Mouse (Mus musculus) CH12.LX (cell line): ENCODE data around the gene Cct3. TPM values are rescaled to one million over a fixed set of nuclear protein-coding genes. Genes with fewer than 3 reads are reported as not detected.

Source experiments
- DNase-seq: peaks from one replicate; pipeline ENCODE4 v3.0.0-alpha.2; 2013; ENCODE audit errors: extremely low read depth
- H3K27ac ChIP-seq: 2 replicates; pipeline ENCODE4 v1.5.1; 2012; ENCODE audit warnings: low read depth, mild to moderate bottlenecking, control low read depth, moderate library complexity; ENCODE audit not compliant: insufficient read depth
- H3K27me3 ChIP-seq: replicated peaks from 2 replicates; pipeline ENCODE3; 2012; ENCODE audit warnings: inconsistent platforms
- H3K36me3 ChIP-seq, 2 experiments: replicated peaks in 1 of 2; 2 replicates each; pipeline versions ENCODE3 to v1.6.1; 2012; ENCODE audit warnings: inconsistent platforms in 1 of 2, low read length in 1 of 2, mild to moderate bottlenecking in 1 of 2, mixed read lengths in 1 of 2, moderate library complexity in 1 of 2; ENCODE audit not compliant: control insufficient read depth in 1 of 2, insufficient read depth in 1 of 2
- H3K4me1 ChIP-seq, 2 experiments: 2 replicates each; pipeline ENCODE4 v1.6.1; 2012; ENCODE audit warnings: inconsistent platforms in 1 of 2, moderate library complexity in 1 of 2; ENCODE audit not compliant: insufficient read depth in 2 of 2, control insufficient read depth in 1 of 2
- H3K4me2 ChIP-seq: 2 replicates; pipeline ENCODE4 v1.6.1; 2012; ENCODE audit warnings: low read depth, mild to moderate bottlenecking, control low read depth; ENCODE audit not compliant: poor library complexity, insufficient read depth, severe bottlenecking
- H3K4me3 ChIP-seq, 3 experiments: fragments of 150-350 bp in 1 of 3; sonication (generic) in 1 of 3; replicated peaks in 1 of 3; 2 replicates each; pipeline versions ENCODE3 to v1.5.1; 2011 to 2012; ENCODE audit warnings: low read depth in 2 of 3, low read length in 2 of 3, mild to moderate bottlenecking in 2 of 3, moderate library complexity in 2 of 3, control low read depth in 1 of 3, improper control_type of control experiment in 1 of 3, inconsistent platforms in 1 of 3, mixed read lengths in 1 of 3; ENCODE audit not compliant: poor library complexity in 1 of 3
- H3K79me2 ChIP-seq: replicated peaks from 2 replicates; pipeline ENCODE4 v1.6.1; 2012; ENCODE audit warnings: mild to moderate bottlenecking, moderate library complexity; ENCODE audit not compliant: control insufficient read depth, poor library complexity, insufficient read depth, severe bottlenecking; ENCODE audit errors: extremely low read depth
- H3K9ac ChIP-seq: 2 replicates; pipeline ENCODE4 v1.6.1; 2012; ENCODE audit warnings: low read depth, mild to moderate bottlenecking, control low read depth, moderate library complexity; ENCODE audit not compliant: insufficient read depth
- H3K9me3 ChIP-seq: replicated peaks from 2 replicates; pipeline ENCODE3; 2012; ENCODE audit warnings: low read length, inconsistent platforms, mixed read lengths
- BHLHE40 ChIP-seq: IDR thresholded peaks from 2 replicates; pipeline ENCODE4 v1.6.1; 2011; ENCODE audit warnings: mild to moderate bottlenecking, low read depth, low read length, improper control_type of control experiment
- CHD1 ChIP-seq: IDR thresholded peaks from 2 replicates; pipeline ENCODE4 v1.6.1; 2012; ENCODE audit warnings: low read depth, low read length, improper control_type of control experiment, inconsistent platforms
- CTCF ChIP-seq, 2 experiments: IDR thresholded peaks in 1 of 2; conservative IDR thresholded peaks in 1 of 2; 2 replicates each; pipeline ENCODE4 v1.5.1; 2011 to 2012; ENCODE audit warnings: low read depth in 2 of 2, low read length in 2 of 2, improper control_type of control experiment in 1 of 2, inconsistent platforms in 1 of 2, mild to moderate bottlenecking in 1 of 2, moderate library complexity in 1 of 2
- E2F4 ChIP-seq: IDR thresholded peaks from 2 replicates; pipeline ENCODE4 v1.6.1; 2011; ENCODE audit warnings: low read depth, low read length, improper control_type of control experiment; ENCODE audit not compliant: insufficient replicate concordance
- ELF1 ChIP-seq: IDR thresholded peaks from 2 replicates; pipeline ENCODE4 v1.6.1; 2014; ENCODE audit warnings: low read depth, mild to moderate bottlenecking, inconsistent platforms, low read length, improper control_type of control experiment
- EP300 ChIP-seq: IDR thresholded peaks from 2 replicates; pipeline ENCODE4 v1.6.1; 2011; ENCODE audit warnings: low read length, improper control_type of control experiment
- ETS1 ChIP-seq: conservative IDR thresholded peaks from 2 replicates; pipeline ENCODE4 v1.6.1; 2012; ENCODE audit warnings: low read depth, mild to moderate bottlenecking, inconsistent platforms, low read length, improper control_type of control experiment, moderate library complexity
- IRF4 ChIP-seq: IDR thresholded peaks from 2 replicates; pipeline ENCODE4 v1.6.1; 2014; ENCODE audit warnings: low read depth, mild to moderate bottlenecking, inconsistent platforms, low read length, improper control_type of control experiment
- JUN ChIP-seq: IDR thresholded peaks from 2 replicates; pipeline ENCODE4 v1.6.1; 2011; ENCODE audit warnings: low read depth, mild to moderate bottlenecking, low read length, improper control_type of control experiment, moderate library complexity; ENCODE audit not compliant: insufficient read depth
- JUND ChIP-seq: conservative IDR thresholded peaks from 2 replicates; pipeline ENCODE4 v1.6.1; 2011; ENCODE audit warnings: low read depth, low read length, improper control_type of control experiment
- MAFK ChIP-seq: IDR thresholded peaks from 2 replicates; pipeline ENCODE4 v1.6.1; 2011; ENCODE audit warnings: low read length, improper control_type of control experiment; ENCODE audit not compliant: insufficient replicate concordance
- MAX ChIP-seq: IDR thresholded peaks from 2 replicates; pipeline ENCODE4 v1.6.1; 2011; ENCODE audit warnings: low read length, improper control_type of control experiment
- MAZ ChIP-seq: IDR thresholded peaks from 2 replicates; pipeline ENCODE4 v1.6.1; 2012; ENCODE audit warnings: low read depth, mild to moderate bottlenecking, inconsistent platforms, low read length, improper control_type of control experiment, moderate library complexity
- MEF2A ChIP-seq: IDR thresholded peaks from 2 replicates; pipeline ENCODE4 v1.6.1; 2014; ENCODE audit warnings: low read depth, mild to moderate bottlenecking, inconsistent platforms, low read length, improper control_type of control experiment, borderline replicate concordance
- MXI1 ChIP-seq: IDR thresholded peaks from 2 replicates; pipeline ENCODE4 v1.6.1; 2011; ENCODE audit warnings: mild to moderate bottlenecking, low read depth, low read length, improper control_type of control experiment
- MYC ChIP-seq: IDR thresholded peaks from 2 replicates; pipeline ENCODE4 v1.6.1; 2011; ENCODE audit warnings: low read depth, mild to moderate bottlenecking, improper control_type of control experiment, low read length
- NELFE ChIP-seq: IDR thresholded peaks from 2 replicates; pipeline ENCODE4 v1.6.1; 2011; ENCODE audit warnings: low read depth, low read length, improper control_type of control experiment
- NRF1 ChIP-seq: IDR thresholded peaks from 2 replicates; pipeline ENCODE4 v1.6.1; 2014; ENCODE audit warnings: low read depth, mild to moderate bottlenecking, inconsistent platforms, low read length, improper control_type of control experiment, moderate library complexity
- PAX5 ChIP-seq: IDR thresholded peaks from 2 replicates; pipeline ENCODE4 v1.6.1; 2012; ENCODE audit warnings: low read length, inconsistent platforms, mixed read lengths
- POLR2A ChIP-seq: IDR thresholded peaks from 2 replicates; pipeline ENCODE4 v1.6.1; 2011; ENCODE audit warnings: low read depth, mild to moderate bottlenecking, improper control_type of control experiment, low read length
- POLR2AphosphoS2 ChIP-seq: IDR thresholded peaks from 2 replicates; pipeline ENCODE4 v1.6.1; 2011; ENCODE audit warnings: low read depth, low read length, improper control_type of control experiment
- RAD21 ChIP-seq: IDR thresholded peaks from 2 replicates; pipeline ENCODE4 v1.6.1; 2011; ENCODE audit warnings: low read depth, mild to moderate bottlenecking, low read length, improper control_type of control experiment, moderate library complexity
- RCOR1 ChIP-seq: conservative IDR thresholded peaks from 2 replicates; pipeline ENCODE4 v1.6.1; 2012; ENCODE audit warnings: low read depth, mild to moderate bottlenecking, inconsistent platforms, low read length, improper control_type of control experiment
- SIN3A ChIP-seq: IDR thresholded peaks from 2 replicates; pipeline ENCODE4 v1.6.1; 2012; ENCODE audit warnings: low read length, improper control_type of control experiment, inconsistent platforms
- SMC3 ChIP-seq: IDR thresholded peaks from 2 replicates; pipeline ENCODE4 v1.6.1; 2011; ENCODE audit warnings: low read depth, low read length, improper control_type of control experiment
- TBP ChIP-seq: conservative IDR thresholded peaks from 2 replicates; pipeline ENCODE4 v1.6.1; 2011; ENCODE audit warnings: low read depth, low read length, improper control_type of control experiment
- TCF12 ChIP-seq: IDR thresholded peaks from 2 replicates; pipeline ENCODE4 v1.6.1; 2014; ENCODE audit warnings: low read depth, mild to moderate bottlenecking, inconsistent platforms, low read length, improper control_type of control experiment
- UBTF ChIP-seq: IDR thresholded peaks from 2 replicates; pipeline ENCODE4 v1.6.1; 2012; ENCODE audit warnings: low read depth, mild to moderate bottlenecking, inconsistent platforms, low read length, improper control_type of control experiment, moderate library complexity
- USF1 ChIP-seq: IDR thresholded peaks from 2 replicates; pipeline ENCODE4 v1.6.1; 2014; ENCODE audit warnings: low read depth, mild to moderate bottlenecking, inconsistent platforms, low read length, improper control_type of control experiment
- USF2 ChIP-seq: conservative IDR thresholded peaks from 2 replicates; pipeline ENCODE4 v1.6.1; 2011; ENCODE audit warnings: low read depth, low read length, improper control_type of control experiment
- ZC3H11A ChIP-seq: IDR thresholded peaks from 2 replicates; pipeline ENCODE4 v1.6.1; 2012; ENCODE audit warnings: low read depth, mild to moderate bottlenecking, inconsistent platforms, low read length, improper control_type of control experiment
- ZKSCAN1 ChIP-seq: IDR thresholded peaks from 2 replicates; pipeline ENCODE4 v1.6.1; 2012; ENCODE audit warnings: low read depth, inconsistent platforms, low read length, improper control_type of control experiment, borderline replicate concordance
- ZNF384 ChIP-seq: IDR thresholded peaks from 2 replicates; pipeline ENCODE4 v1.6.1; 2012; ENCODE audit warnings: low read depth, low read length, improper control_type of control experiment, inconsistent platforms
- dilution Hi-C: fragments of 300-500 bp; cut with MboI; formaldehyde crosslinking; loops from 2 replicates; pipeline ENCODE4 v1.14.3; 2020; ENCODE audit warnings: low sequenced_read_pairs; ENCODE audit not compliant: extremely low pct_unique_long_range_greater_than_20kb, extremely low pct_ligation_motif_present
- in situ Hi-C: fragments of 300-500 bp; cut with MboI; formaldehyde crosslinking; loops from 3 replicates; pipeline ENCODE4 v1.14.3; 2019; ENCODE audit warnings: low sequenced_read_pairs, low pct_ligation_motif_present, low pct_unique_long_range_greater_than_20kb, mixed read lengths
- polyA plus RNA-seq: library from polyadenylated mRNA; unstranded; fragments of >175 nt; gene quantifications from 2 replicates; pipeline ENCODE4 v1.2.1, GENCODE M21; 2012; ENCODE audit warnings: low read depth; ENCODE audit not compliant: insufficient read length
- total RNA-seq, 2 experiments: library from RNA; depleted of rRNA; stranded (reverse); fragments of 300-350 nt in 1 of 2; fragments of >200 nt in 1 of 2; gene quantifications; 2 replicates each; pipeline ENCODE4 v1.2.3; 2012 to 2014

Gene Cct3
- total and polyA plus RNA-seq, 3 experiments, result 546 to 755 (median 742) TPM

GRCm38 (mm10) chr3:88336058-88337013 lies 39.4 kb downstream of the Cct3 start, which contains the start of the genes Tmem79 and Smg5 (continued):
- TF ChIP-seq MAZ (no peak), CTCF (conservative IDR thresholded peaks at IDR 0.05 in 1 of 2, IDR thresholded peaks at IDR 0.05 in 1 of 2; ENCODE audit: low read depth in 2 of 2, low read length in 2 of 2) (no peak), UBTF (0 out of 2 replicates have a peak, but pooled peaks have one; percentile 6), ZC3H11A (no peak)
- TF ChIP-seq, all 38 proteins: peak for 13

- Histone ChIP-seq H3K4me2 (peak overlapping the region; percentile 76), H3K4me1 (peaks cover 18 to 36% of the 10 kb centered on the region in 2 experiments), H3K9ac (peak overlapping the region; percentile 75), H3K4me3 (peak overlapping the region; percentile 55 to 85 (median 82)), H3K27ac (peak overlapping the region; percentile 28), H3K9me3 (no peaks in the 10 kb centered on the region), H3K27me3 (no peaks in the 10 kb centered on the region), H3K79me2 (peaks cover 41% of the 10 kb centered on the region), H3K36me3 (peaks cover 12 to 43% of the 10 kb centered on the region in 2 experiments)
- TF ChIP-seq POLR2AphosphoS2, result no peak
- no peak for TF ChIP-seq IRF4
- TF ChIP-seq ZNF384, result no peak
- no peak for TF ChIP-seq UBTF
- no peak for TF ChIP-seq USF2
- peak; percentile 77 for TF ChIP-seq JUND
- no peak for TF ChIP-seq PAX5
- TF ChIP-seq ZKSCAN1, result no peak
- peak; percentile 55; the same call in 1 of the 2 replicates for TF ChIP-seq EP300
- TF ChIP-seq CHD1, result no peak
- peak; percentile 75 for TF ChIP-seq MAFK
- TF ChIP-seq NRF1, result no peak
- no peak for TF ChIP-seq NELFE
- TF ChIP-seq MEF2A, result no peak
- no peak for TF ChIP-seq ELF1
- no peak for TF ChIP-seq RCOR1
- TF ChIP-seq SIN3A, result peak; percentile 72
- peak; percentile 72 for TF ChIP-seq MYC
- TF ChIP-seq TCF12, result 0 out of 2 replicates have a peak, but pooled peaks have one; percentile 18
- no peak for TF ChIP-seq RAD21
- TF ChIP-seq MXI1, result peak; percentile 86
- TF ChIP-seq JUN, result 0 out of 2 replicates have a peak, but pooled peaks have one; percentile 29
- TF ChIP-seq POLR2A, result peak; percentile 23; the same call in 1 of the 2 replicates
- peak; percentile 62 for TF ChIP-seq ETS1
- no peak for TF ChIP-seq ZC3H11A
- no peak for TF ChIP-seq MAZ
- peak; percentile 59 for TF ChIP-seq MAX
- no peak for TF ChIP-seq CTCF (conservative IDR thresholded peaks at IDR 0.05 in 1 of 2, IDR thresholded peaks at IDR 0.05 in 1 of 2; ENCODE audit: low read depth in 2 of 2, low read length in 2 of 2)
- TF ChIP-seq E2F4, result no peak
- TF ChIP-seq SMC3, result no peak
- no peak for TF ChIP-seq BHLHE40
- TF ChIP-seq TBP, result no peak
- TF ChIP-seq USF1, result no peak
- dilution Hi-C loops (no loop called here), in situ Hi-C loops (no loop called here)
- peak; percentile 86 for DNase-seq
These were observed 40.6 kb downstream of the Cct3 start for GRCm38 (mm10) chr3:88337367-88338020.
